Mouse (Mus musculus): ENCODE data around the gene Nudt1. TPM values are rescaled to one million over a fixed set of nuclear protein-coding genes. Genes with fewer than 3 reads are reported as not detected.
A peak's percentile ranks its signal among the peaks of the same experiment; 100 is the strongest.

Gene Nudt1
- polyA plus RNA-seq, 1 experiment from 2014 or later: 22.4 TPM

DNA sequence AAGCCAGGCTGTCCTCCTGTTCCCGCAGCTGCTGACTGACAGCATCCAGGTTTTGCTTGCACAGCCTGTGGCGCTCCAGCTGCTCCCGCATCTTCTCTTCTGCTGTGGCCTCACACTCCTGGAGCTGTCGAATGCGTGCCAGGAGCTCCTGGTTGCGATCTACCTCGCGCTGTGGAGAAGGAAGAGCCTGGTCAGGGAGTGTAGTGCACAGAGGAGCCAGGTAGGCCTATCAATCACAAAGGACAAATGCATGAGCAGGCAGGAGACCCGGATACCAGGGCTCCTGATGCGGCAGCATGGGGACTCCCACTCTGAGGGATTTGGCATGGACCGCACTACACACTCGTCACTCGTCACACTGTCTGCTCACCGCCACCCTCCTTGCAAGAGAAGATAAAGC lies 13.9 kb upstream of the Nudt1 start:
- Histone ChIP-seq H3K9me3 (replicated peaks) (no peaks in the 10 kb centered on the region), H3K27me3 (no peaks in the 10 kb centered on the region), H3K4me3 (no peak overlapping the region), H3K27ac (peak overlapping the region; percentile 58; the same call in 1 of the 2 replicates), H3K4me1 (replicated peaks) (peaks cover 29% of the 10 kb centered on the region), H3K4me2 (peak overlapping the region; percentile 12; the same call in 1 of the 2 replicates), H3K36me3 (peaks cover 33% of the 10 kb centered on the region), H3K9ac (no peak overlapping the region)
- WGBS: 56% methylated on average over 14 of the region's 14 CpGs
- ATAC-seq (replicated peaks; ENCODE audit: insufficient number of reproducible peaks, insufficient read depth, low FRiP score, low read depth): no peak

DNA sequence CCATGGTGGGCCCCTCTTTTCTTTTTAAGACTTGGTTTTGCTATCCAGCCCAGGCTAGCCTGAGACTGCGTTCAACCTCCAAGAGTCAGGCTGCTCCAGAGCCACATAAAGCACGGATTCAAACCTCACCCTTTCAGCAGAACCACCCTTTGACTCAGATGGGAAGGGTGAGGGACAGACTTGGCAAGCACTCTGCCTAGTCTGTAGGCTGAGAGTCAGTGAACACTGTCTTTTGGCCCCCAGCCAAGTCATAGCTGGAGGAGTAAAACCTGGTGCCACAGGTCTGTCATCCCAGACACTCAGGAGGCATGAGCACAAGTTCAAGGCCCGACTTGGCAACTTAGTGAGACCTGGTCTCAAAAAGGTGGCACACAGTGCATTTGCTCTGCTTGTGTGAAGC lies 4.7 kb upstream of the Nudt1 start:
- Histone ChIP-seq H3K4me1 (replicated peaks) (peaks cover 22% of the 10 kb centered on the region), H3K36me3 (peaks cover 25% of the 10 kb centered on the region), H3K4me3 (no peak overlapping the region), H3K27ac (no peak overlapping the region), H3K27me3 (no peaks in the 10 kb centered on the region), H3K4me2 (no peak overlapping the region), H3K9ac (no peak overlapping the region), H3K9me3 (replicated peaks) (no peaks in the 10 kb centered on the region)
- 72% methylated on average over 3 of the region's 3 CpGs for WGBS
- ATAC-seq (replicated peaks; ENCODE audit: insufficient number of reproducible peaks, insufficient read depth, low FRiP score, low read depth): no peak

DNA sequence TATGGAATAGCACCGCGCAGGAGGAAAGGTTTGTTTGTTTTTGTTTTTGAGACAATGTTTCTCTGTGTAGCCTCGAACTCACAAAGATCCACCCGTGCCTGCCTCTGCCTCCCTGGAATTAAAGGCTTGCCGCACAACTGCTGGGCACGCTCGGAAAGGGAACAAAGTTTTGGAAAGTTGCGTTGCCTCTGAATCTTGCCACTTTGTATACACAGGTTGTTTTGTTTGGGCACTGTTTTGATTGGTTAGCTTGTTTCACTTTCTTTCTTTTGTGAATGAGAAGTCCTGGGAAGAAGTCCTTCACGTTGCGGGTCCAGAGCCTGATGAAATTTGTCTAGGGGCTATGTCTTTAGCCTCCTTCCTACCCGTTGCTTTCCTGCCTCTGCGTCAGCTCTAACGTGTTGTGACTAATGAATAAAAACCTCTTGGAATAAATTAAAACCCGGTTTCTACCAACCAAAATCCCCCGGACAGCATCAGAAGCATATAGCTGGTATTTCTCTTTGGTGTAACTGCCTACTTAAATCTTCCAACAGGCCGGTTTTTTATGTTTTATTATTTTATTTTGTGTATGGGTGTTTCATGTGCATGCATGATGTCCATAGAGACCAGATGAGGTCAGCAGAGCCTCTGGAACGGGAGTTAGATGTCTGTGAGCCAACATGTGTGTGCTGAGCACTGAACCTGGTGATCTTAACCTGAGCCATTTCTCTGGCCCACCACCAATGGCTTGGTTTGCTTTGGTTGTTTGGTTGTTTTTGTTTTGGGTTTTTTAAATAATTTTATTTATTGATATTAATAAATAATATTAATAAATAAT lies 510 bp downstream of the Nudt1 start:
- Histone ChIP-seq H3K27me3 (no peaks in the 10 kb centered on the region), H3K36me3 (no peaks in the 10 kb centered on the region), H3K27ac (peak overlapping the region; percentile 74), H3K9ac (peak overlapping the region; percentile 89), H3K4me1 (replicated peaks) (peaks cover 19% of the 10 kb centered on the region), H3K9me3 (replicated peaks) (no peaks in the 10 kb centered on the region), H3K4me2 (peak overlapping the region; percentile 80), H3K4me3 (peak overlapping the region; percentile 80)
- no peak for ATAC-seq (replicated peaks; ENCODE audit: insufficient number of reproducible peaks, insufficient read depth, low FRiP score, low read depth)
- 1% methylated on average over 17 of the region's 17 CpGs for WGBS

DNA sequence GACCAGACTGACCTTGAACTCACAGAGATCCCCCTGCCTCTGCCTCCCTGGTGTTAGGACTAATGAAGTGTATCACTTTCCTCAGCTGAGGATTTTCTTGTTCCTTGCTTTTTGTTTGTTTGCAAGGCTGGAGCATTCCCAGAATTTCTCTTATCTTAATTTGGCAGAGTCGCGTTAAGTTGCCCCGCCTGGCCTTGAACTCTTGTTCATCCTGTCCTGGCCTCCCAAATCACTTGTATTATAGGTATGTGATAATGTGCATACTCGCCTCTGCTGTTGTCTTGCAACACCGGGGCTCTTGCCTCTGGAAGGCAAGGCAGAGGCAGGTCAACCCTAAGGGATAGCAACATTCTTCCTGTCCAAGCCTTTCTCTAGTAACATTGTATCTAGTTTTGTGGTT lies 2.6 kb downstream of the Nudt1 start:
- no peak overlapping the region for H3K4me2 ChIP-seq
- 76% methylated on average over 5 of the region's 5 CpGs for WGBS

DNA sequence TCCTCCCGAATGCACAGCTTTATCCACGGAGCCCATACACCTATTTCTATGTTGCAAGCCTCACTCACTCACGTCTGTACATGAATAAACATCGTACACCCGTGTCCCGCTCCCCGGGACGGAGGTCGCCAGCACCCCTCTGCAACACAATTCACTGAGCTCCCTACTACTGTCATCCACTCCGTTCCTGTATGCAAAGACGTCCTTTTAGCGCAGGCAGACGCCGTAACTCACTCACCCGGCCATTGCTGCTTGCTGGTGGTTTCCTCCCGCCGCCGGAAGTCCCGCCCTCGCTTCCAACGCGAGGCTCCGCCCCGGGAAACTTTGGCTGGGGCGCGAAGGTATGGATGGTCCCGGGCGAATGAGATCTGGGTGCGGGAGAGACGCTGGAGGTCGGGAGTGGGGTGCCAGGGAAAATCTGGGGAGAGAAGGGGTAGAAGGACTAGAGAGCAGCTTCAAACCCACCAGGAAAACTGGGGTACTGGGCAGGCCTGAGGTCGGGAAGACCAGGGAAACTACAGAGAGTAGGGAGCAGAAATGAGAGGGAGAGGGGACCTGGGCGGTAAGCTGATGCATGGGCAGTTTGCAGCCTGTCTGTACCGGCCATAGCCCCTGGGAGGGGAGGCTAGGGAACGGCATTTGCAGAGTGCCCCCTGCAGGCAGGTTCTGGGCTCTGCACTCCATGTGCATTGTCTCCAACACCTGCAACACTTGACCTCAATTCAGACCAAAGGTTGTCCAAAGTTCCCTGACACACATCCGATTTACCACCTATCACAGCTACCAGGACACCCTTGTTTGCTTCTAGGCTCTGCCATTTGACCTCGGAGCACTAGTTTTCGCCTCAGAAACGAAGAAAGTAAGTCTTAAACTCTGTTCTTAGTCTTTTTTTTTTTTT lies 10.4 kb downstream of the Nudt1 start, which contains the start of gene Mrm2:
Mrm2 (minus strand) TSS at position 284 of the 898 bp plus-strand sequence.
- Histone ChIP-seq H3K4me2 (peak within 1 kb of the TSS; percentile 97), H3K9me3 (replicated peaks) (no peaks in the 10 kb centered on the region), H3K27ac (peak within 1 kb of the TSS; percentile 89), H3K9ac (peak within 1 kb of the TSS; percentile 87), H3K4me3 (peak within 1 kb of the TSS; percentile 84), H3K36me3 (peaks cover 10% of the 10 kb centered on the region; the same call in 1 of the 2 replicates), H3K27me3 (no peaks in the 10 kb centered on the region), H3K4me1 (replicated peaks) (peaks cover 16% of the 10 kb centered on the region)
- peak; percentile 76; the same call in 1 of the 2 replicates for ATAC-seq (replicated peaks; ENCODE audit: insufficient number of reproducible peaks, insufficient read depth, low FRiP score, low read depth)
- 2% methylated on average over 39 of the region's 39 CpGs for WGBS

More for the DNA sequence above, 2.6 kb downstream of the Nudt1 start:
- peaks cover 10% of the 10 kb centered on the region; the same call in 1 of the 2 replicates for H3K36me3 ChIP-seq
- no peaks in the 10 kb centered on the region for H3K9me3 ChIP-seq (replicated peaks)
- H3K4me3 ChIP-seq: no peak overlapping the region
- no peak overlapping the region for H3K27ac ChIP-seq
- no peak overlapping the region for H3K9ac ChIP-seq
- no peak for ATAC-seq (replicated peaks; ENCODE audit: insufficient number of reproducible peaks, insufficient read depth, low FRiP score, low read depth)
- no peaks in the 10 kb centered on the region for H3K27me3 ChIP-seq
- peaks cover 16% of the 10 kb centered on the region for H3K4me1 ChIP-seq (replicated peaks)

DNA sequence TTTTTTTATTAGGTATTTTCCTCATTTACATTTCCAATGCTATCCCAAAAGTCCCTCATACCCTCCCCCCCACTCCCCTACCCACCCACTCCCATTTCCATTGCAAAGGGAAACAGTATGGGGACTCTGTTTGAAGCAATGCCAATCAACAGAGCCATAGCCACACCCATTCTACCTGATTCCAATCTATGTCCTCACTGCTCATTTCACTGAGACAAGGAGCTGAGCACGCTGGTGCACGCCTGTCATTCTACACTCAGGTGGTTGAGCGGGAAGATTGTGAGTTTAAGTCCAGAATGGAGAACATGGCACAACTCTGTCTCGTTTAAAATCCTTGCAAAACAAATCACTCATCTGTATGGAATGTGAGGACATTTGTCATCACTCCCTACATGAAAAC lies 11.1 kb downstream of the Nudt1 start:
- Histone ChIP-seq H3K9me3 (replicated peaks) (no peaks in the 10 kb centered on the region), H3K4me1 (replicated peaks) (peaks cover 16% of the 10 kb centered on the region), H3K27me3 (no peaks in the 10 kb centered on the region), H3K4me3 (peak overlapping the region; percentile 84; the same call in 1 of the 2 replicates), H3K27ac (no peak overlapping the region), H3K9ac (no peak overlapping the region), H3K36me3 (peaks cover 9% of the 10 kb centered on the region; the same call in 1 of the 2 replicates), H3K4me2 (peak overlapping the region; percentile 97; the same call in 1 of the 2 replicates)
- WGBS: 54% methylated on average over 4 of the region's 4 CpGs
- ATAC-seq (replicated peaks; ENCODE audit: insufficient number of reproducible peaks, insufficient read depth, low FRiP score, low read depth): no peak

DNA sequence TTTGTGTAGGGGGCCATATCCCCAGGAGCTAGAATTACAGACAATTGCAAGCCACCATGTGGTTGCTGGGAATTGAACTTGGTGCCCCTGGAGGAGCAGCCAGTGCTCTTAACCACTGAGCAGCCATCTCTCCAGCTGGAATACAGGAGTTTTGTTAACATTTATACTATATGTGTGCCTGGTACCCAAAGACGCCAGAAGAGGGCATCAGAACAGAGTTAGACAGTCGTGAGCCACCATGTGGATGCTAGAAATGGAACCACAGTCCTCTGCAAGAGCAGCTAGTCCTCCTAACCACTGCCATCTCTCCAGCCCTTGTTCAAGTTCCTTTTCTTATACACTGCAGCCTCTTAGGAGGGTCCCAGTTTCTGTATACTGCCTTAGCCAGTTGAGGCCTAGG lies 12.2 kb downstream of the Nudt1 start:
- Histone ChIP-seq H3K4me1 (replicated peaks) (peaks cover 16% of the 10 kb centered on the region), H3K9me3 (replicated peaks) (no peaks in the 10 kb centered on the region), H3K4me2 (no peak overlapping the region), H3K27me3 (no peaks in the 10 kb centered on the region), H3K27ac (no peak overlapping the region), H3K9ac (no peak overlapping the region), H3K36me3 (peaks cover 9% of the 10 kb centered on the region; the same call in 1 of the 2 replicates), H3K4me3 (no peak overlapping the region)
- ATAC-seq (replicated peaks; ENCODE audit: insufficient number of reproducible peaks, insufficient read depth, low FRiP score, low read depth): no peak
- 25% methylated on average over 2 of the region's 2 CpGs for WGBS

DNA sequence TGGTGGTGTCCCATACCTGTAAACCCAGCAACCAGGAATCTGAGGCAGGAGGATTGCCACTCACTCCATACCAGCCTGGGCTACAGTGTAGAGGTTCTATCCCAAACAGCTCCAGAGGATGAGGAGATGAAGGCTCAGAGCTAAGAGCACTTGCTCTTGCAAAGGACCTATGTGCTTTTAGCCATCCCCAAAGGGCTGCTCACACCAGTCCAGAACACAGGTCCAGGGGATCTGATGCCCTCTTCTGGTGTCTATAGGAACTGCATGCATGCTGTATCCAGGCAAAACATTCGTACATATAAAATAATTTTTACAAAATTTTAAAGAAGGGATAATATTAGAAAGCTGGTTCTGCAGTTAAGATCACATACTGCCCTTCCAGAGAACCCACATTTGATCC lies 15.2 kb downstream of the Nudt1 start:
- WGBS: 89% methylated on average over 1 of the region's 1 CpGs
- H3K36me3 ChIP-seq: peaks cover 23% of the 10 kb centered on the region; the same call in 1 of the 2 replicates
- H3K4me2 ChIP-seq: no peak overlapping the region
- no peak overlapping the region for H3K4me3 ChIP-seq
- H3K9ac ChIP-seq: no peak overlapping the region
- peaks cover 4% of the 10 kb centered on the region; the same call in 1 of the 2 replicates for H3K4me1 ChIP-seq (replicated peaks)
- H3K9me3 ChIP-seq (replicated peaks): no peaks in the 10 kb centered on the region
- no peak overlapping the region for H3K27ac ChIP-seq
- H3K27me3 ChIP-seq: no peaks in the 10 kb centered on the region
- ATAC-seq (replicated peaks; ENCODE audit: insufficient number of reproducible peaks, insufficient read depth, low FRiP score, low read depth): no peak

DNA sequence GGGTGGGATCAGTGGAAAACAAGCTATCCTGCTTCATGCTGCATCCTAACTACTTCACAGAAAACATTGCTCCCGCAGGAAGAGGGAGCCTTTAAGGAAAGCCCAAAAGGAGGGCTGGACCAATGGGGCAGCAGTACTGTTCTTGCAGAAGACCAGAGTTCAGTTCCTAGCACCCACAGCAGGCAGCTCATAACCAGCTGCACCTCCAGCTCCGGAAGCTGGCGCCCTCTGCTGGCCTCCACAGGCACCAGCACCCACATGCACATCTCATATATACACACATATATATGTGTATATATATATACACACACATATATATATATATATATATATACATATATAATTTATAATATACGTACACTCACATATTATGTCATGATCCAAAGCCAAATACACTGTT lies 17.3 kb downstream of the Nudt1 start:
- Histone ChIP-seq H3K9me3 (replicated peaks) (no peaks in the 10 kb centered on the region), H3K9ac (no peak overlapping the region), H3K4me2 (no peak overlapping the region), H3K27me3 (no peaks in the 10 kb centered on the region), H3K4me3 (no peak overlapping the region), H3K36me3 (peaks cover 24% of the 10 kb centered on the region; the same call in 1 of the 2 replicates), H3K27ac (no peak overlapping the region), H3K4me1 (replicated peaks) (no peaks in the 10 kb centered on the region)
- no peak for ATAC-seq (replicated peaks; ENCODE audit: insufficient number of reproducible peaks, insufficient read depth, low FRiP score, low read depth)
- 94% methylated on average over 4 of the region's 4 CpGs for WGBS

DNA sequence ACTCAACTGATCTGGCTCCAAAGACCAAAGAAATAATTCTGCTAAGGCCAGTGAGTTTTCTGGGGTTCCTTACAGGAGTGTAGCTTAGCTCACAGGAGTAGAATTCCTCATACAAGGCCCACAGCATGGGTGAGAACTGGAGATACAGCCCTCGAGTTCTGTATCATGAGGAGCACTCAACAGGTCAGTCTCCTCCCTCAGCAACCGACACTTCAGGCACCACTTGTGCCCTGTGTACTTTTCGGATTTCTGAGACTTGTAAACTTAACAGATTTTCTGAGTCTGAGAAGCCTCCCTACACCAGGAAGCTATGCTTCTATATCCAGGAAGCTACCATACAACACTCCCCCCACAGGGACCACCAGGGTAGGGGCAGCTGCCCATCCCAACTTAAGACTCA lies 18.4 kb downstream of the Nudt1 start:
- Histone ChIP-seq H3K4me1 (replicated peaks) (no peaks in the 10 kb centered on the region), H3K9ac (no peak overlapping the region), H3K4me2 (no peak overlapping the region), H3K9me3 (replicated peaks) (no peaks in the 10 kb centered on the region), H3K27ac (no peak overlapping the region), H3K4me3 (no peak overlapping the region), H3K36me3 (peaks cover 28% of the 10 kb centered on the region; the same call in 1 of the 2 replicates), H3K27me3 (no peaks in the 10 kb centered on the region)
- WGBS: 73% methylated on average over 3 of the region's 3 CpGs
- no peak for ATAC-seq (replicated peaks; ENCODE audit: insufficient number of reproducible peaks, insufficient read depth, low FRiP score, low read depth)

DNA sequence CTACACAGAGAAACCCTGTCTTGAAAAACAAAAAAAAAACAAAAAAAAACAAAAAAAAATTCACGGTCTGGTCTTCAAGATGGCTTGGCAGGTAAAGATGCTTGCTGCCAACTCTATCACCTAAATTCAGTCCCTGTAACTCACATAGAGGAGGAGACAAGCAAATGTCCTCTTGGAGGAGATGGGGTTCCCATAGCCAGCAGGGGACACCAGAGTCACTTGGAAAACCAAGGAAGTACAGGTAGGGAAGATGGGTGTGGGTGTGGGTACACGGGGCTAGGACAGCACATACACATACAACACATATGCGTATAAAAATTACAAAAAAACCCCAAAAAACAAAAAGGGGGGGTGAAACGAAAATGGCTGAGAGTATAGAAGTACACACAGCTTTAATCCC lies 21.4 kb downstream of the Nudt1 start:
- no peak for ATAC-seq (replicated peaks; ENCODE audit: insufficient number of reproducible peaks, insufficient read depth, low FRiP score, low read depth)
- Histone ChIP-seq H3K36me3 (peaks cover 28% of the 10 kb centered on the region; the same call in 1 of the 2 replicates), H3K4me1 (replicated peaks) (no peaks in the 10 kb centered on the region), H3K27me3 (no peaks in the 10 kb centered on the region), H3K4me2 (no peak overlapping the region), H3K9ac (no peak overlapping the region), H3K27ac (no peak overlapping the region), H3K9me3 (replicated peaks) (no peaks in the 10 kb centered on the region), H3K4me3 (no peak overlapping the region)
- 84% methylated on average over 4 of the region's 4 CpGs for WGBS
